Mouse (Mus musculus) cortical plate, adult 2 months (tissue): ENCODE measurements around the gene Rab11fip4.

Experiments used
- CTCF ChIP-seq: fragments of 200-500 bp; IDR thresholded peaks from 2 replicates; pipeline ENCODE4 v1.5.1; 2011; ENCODE audit warnings: mild to moderate bottlenecking, control low read depth, low read length; ENCODE audit not compliant: insufficient read depth; ENCODE audit errors: extremely low read depth
- POLR2A ChIP-seq: fragments of 200-500 bp; IDR thresholded peaks from 2 replicates; pipeline ENCODE4 v1.6.1; 2011; ENCODE audit warnings: mild to moderate bottlenecking, low read length, control low read depth; ENCODE audit not compliant: insufficient read depth; ENCODE audit errors: extremely low read depth

DNA sequence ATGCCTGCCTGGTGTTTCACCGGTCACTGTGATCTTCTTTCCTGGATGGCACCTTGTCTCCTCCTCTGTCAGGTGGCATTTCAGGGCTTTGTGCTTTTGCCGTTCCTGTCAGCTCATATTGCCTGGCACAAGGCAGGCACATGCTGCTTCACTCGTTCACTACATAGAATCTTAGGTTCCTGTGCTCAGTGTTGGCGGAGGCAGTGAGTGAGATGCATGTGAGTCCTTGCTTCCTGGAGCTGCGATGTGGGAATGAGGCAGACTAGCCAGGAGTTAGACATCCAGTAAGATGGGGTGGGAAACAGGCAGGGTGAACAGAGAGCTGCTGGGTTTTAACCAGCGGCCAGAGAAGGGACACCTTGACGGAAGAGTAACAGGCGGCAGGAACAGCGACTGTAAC lies 72.1 kb downstream of the Rab11fip4 start:
- peak; percentile 73; the same call in 1 of the 2 replicates for TF ChIP-seq POLR2A
- TF ChIP-seq CTCF, result no peak
